Mouse (Mus musculus) erythroblast, embryonic 14.5 days (primary cell): Measurements from ENCODE around the gene Tada3. TPM values are rescaled to one million over a fixed set of nuclear protein-coding genes. Genes with fewer than 3 reads are reported as not detected.
A peak's percentile ranks its signal among the peaks of the same experiment; 100 is the strongest.

Experiments used
- H3K27me3 ChIP-seq: 2 replicates; pipeline ENCODE4 v1.6.1; 2012; ENCODE audit warnings: inconsistent platforms; ENCODE audit not compliant: control insufficient read depth
- H3K36me3 ChIP-seq: 2 replicates; pipeline ENCODE4 v1.6.1; 2012; ENCODE audit warnings: mild to moderate bottlenecking, inconsistent platforms; ENCODE audit not compliant: control insufficient read depth
- H3K4me1 ChIP-seq: 2 replicates; pipeline ENCODE4 v1.6.1; 2012; ENCODE audit warnings: inconsistent platforms; ENCODE audit not compliant: control insufficient read depth
- H3K4me3 ChIP-seq: replicated peaks from 2 replicates; pipeline ENCODE3; 2012; ENCODE audit warnings: moderate library complexity, mild to moderate bottlenecking, inconsistent platforms
- H3K9me3 ChIP-seq: 2 replicates; pipeline ENCODE4 v1.6.1; 2012; ENCODE audit warnings: low read length, inconsistent platforms, mixed read lengths; ENCODE audit not compliant: control insufficient read depth
- GATA1 ChIP-seq: IDR thresholded peaks from 2 replicates; pipeline ENCODE4 v1.6.1; 2012; ENCODE audit warnings: low read length, inconsistent platforms, mixed read lengths
- TAL1 ChIP-seq: IDR thresholded peaks from 3 replicates; pipeline ENCODE4 v1.6.1; 2012; ENCODE audit warnings: low read length, inconsistent platforms, mixed read lengths
- polyA plus RNA-seq: library from polyadenylated mRNA; stranded (reverse); fragments of >175 nt; gene quantifications from 2 replicates; pipeline ENCODE4 v1.2.3, GENCODE M21; 2012

The Tada3 gene
- polyA plus RNA-seq, 1 experiment, result 15.1 TPM

- Histone ChIP-seq H3K36me3 (peaks cover 3% of the 10 kb centered on the region), H3K4me3 (no peak overlapping the region)
- TF ChIP-seq TAL1 (no peak), GATA1 (no peak)
Observed at GRCm38 (mm10) chr6:113406683-113407082, 29.0 kb upstream of the Tada3 start.

GRCm38 (mm10) chr6:113405483-113405882 lies 27.8 kb upstream of the Tada3 start:
- no peak overlapping the region for H3K4me3 ChIP-seq
- H3K4me1 ChIP-seq, result no peaks in the 10 kb centered on the region
- no peak for TF ChIP-seq GATA1
- TF ChIP-seq TAL1, result no peak
- H3K27me3 ChIP-seq, result no peaks in the 10 kb centered on the region
- peaks cover 3% of the 10 kb centered on the region for H3K36me3 ChIP-seq
- H3K9me3 ChIP-seq, result no peaks in the 10 kb centered on the region

More at GRCm38 (mm10) chr6:113406683-113407082, 29.0 kb upstream of the Tada3 start:
- Histone ChIP-seq H3K4me1 (no peaks in the 10 kb centered on the region), H3K9me3 (no peaks in the 10 kb centered on the region), H3K27me3 (no peaks in the 10 kb centered on the region)

DNA sequence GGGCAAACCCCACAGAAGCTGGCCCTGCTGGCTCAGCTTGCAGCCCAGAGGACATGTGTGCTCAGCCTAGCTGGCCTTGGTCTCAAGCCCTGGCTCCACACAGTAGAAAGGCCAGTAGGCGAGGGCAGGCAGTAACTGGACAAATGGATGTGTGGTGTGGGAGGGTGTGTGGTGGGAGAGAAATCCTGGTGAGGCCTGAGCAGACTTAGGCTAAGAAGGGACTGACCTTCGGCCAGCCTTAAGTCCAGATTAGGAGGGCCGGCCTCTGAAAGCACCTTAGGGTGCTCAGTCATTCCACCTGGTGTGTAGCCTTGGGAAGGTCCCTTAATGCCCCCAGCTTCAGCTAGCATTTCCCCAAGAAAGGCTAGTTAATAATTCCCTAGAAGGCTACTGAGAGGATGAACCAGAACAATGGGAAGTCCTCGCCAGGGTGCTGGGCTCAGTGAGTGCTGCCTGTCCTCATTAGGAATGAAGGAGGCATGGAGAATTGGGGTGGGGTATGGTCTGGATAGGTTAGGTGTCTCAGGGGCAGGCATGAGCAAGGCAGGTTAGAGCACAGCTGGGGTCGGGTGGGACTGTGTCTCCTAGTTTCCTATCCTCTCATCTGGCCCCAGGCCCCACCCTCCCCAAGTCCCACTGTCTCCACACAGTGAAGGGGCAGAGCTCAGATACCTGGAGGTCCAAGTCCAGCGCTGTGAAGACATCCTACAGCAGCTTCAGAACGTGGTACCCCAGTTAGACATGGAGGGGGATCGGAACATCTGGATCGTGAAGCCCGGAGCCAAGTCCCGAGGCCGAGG lies 27.2 kb upstream of the Tada3 start:
- Histone ChIP-seq H3K4me1 (no peaks in the 10 kb centered on the region), H3K4me3 (no peak overlapping the region), H3K9me3 (no peaks in the 10 kb centered on the region), H3K27me3 (no peaks in the 10 kb centered on the region), H3K36me3 (peaks cover 3% of the 10 kb centered on the region)
- no peak for TF ChIP-seq GATA1
- no peak for TF ChIP-seq TAL1

DNA sequence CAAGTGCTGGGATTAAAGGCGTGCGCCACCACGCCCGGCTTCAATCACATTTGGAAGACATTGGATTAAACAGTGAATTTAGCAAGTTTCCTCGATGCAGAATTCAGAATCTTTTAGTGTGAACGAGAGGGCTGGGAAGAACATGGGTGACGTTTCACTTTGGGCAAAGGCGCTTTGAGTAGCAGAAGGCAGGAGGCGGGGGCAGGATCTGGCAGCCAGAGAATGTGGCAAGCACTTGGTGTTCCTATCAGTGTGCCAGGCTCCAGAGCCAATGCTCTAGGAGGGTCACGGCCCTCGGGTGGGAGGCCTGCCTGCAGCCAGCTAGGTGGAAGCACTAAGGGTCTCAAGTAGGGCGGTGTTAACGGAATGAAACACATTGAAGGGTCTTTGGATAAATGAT lies 24.4 kb upstream of the Tada3 start:
- H3K4me3 ChIP-seq, result no peak overlapping the region
- H3K27me3 ChIP-seq, result no peaks in the 10 kb centered on the region
- no peaks in the 10 kb centered on the region for H3K4me1 ChIP-seq
- no peaks in the 10 kb centered on the region for H3K9me3 ChIP-seq
- TF ChIP-seq TAL1 (no peak), GATA1 (no peak)
- H3K36me3 ChIP-seq, result no peaks in the 10 kb centered on the region; the same call in 1 of the 2 replicates

- Histone ChIP-seq H3K36me3 (peaks cover 3% of the 10 kb centered on the region), H3K27me3 (peaks cover 22% of the 10 kb centered on the region)
- no peak for TF ChIP-seq TAL1
- TF ChIP-seq GATA1, result no peak
Observed at GRCm38 (mm10) chr6:113396270-113397030, 18.8 kb upstream of the Tada3 start.

DNA sequence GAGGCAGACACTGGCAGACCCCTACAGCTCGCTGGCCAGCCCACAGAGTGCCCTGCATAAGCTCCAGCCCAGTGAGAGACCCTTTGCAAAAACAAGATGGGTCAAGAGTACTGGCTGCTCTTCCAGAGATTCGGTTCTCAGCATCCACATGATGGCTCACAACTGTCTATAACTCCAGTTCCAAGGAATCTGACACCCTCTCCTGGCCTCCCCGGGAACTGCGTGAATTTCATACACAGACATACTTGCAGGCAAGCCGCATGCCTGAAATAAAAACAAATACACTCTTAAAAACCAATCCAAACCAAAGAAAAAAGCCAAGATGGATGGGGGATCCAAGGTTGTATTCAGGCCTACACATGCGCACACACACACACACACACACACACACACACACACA lies 17.8 kb upstream of the Tada3 start:
- Histone ChIP-seq H3K27me3 (peaks cover 27% of the 10 kb centered on the region), H3K9me3 (peaks cover 3% of the 10 kb centered on the region; the same call in 1 of the 2 replicates), H3K4me1 (peaks cover 8% of the 10 kb centered on the region), H3K36me3 (peaks cover 10% of the 10 kb centered on the region), H3K4me3 (no peak overlapping the region)
- TF ChIP-seq TAL1 (no peak), GATA1 (no peak)

More at GRCm38 (mm10) chr6:113396270-113397030, 18.8 kb upstream of the Tada3 start:
- Histone ChIP-seq H3K4me3 (no peak overlapping the region), H3K4me1 (peaks cover 8% of the 10 kb centered on the region), H3K9me3 (peaks cover 3% of the 10 kb centered on the region; the same call in 1 of the 2 replicates)

- peaks cover 8% of the 10 kb centered on the region for H3K4me1 ChIP-seq
- TF ChIP-seq GATA1 (no peak), TAL1 (no peak)
- H3K9me3 ChIP-seq, result peaks cover 3% of the 10 kb centered on the region; the same call in 1 of the 2 replicates
- H3K27me3 ChIP-seq, result peaks cover 27% of the 10 kb centered on the region
- H3K36me3 ChIP-seq, result peaks cover 17% of the 10 kb centered on the region
- H3K4me3 ChIP-seq, result no peak overlapping the region
Observed at GRCm38 (mm10) chr6:113394811-113395210, 17.1 kb upstream of the Tada3 start.

GRCm38 (mm10) chr6:113393951-113394350 lies 16.3 kb upstream of the Tada3 start:
- H3K9me3 ChIP-seq, result peaks cover 3% of the 10 kb centered on the region; the same call in 1 of the 2 replicates
- H3K4me3 ChIP-seq, result no peak overlapping the region
- peaks cover 27% of the 10 kb centered on the region for H3K27me3 ChIP-seq
- H3K4me1 ChIP-seq, result peaks cover 8% of the 10 kb centered on the region
- peaks cover 26% of the 10 kb centered on the region for H3K36me3 ChIP-seq
- TF ChIP-seq TAL1 (no peak), GATA1 (no peak)

- Histone ChIP-seq H3K27me3 (peaks cover 27% of the 10 kb centered on the region), H3K36me3 (peaks cover 40% of the 10 kb centered on the region), H3K4me3 (peak overlapping the region; percentile 26), H3K4me1 (peaks cover 8% of the 10 kb centered on the region), H3K9me3 (peaks cover 3% of the 10 kb centered on the region; the same call in 1 of the 2 replicates)
- no peak for TF ChIP-seq TAL1
- TF ChIP-seq GATA1, result no peak
Observed at GRCm38 (mm10) chr6:113392387-113393071, 14.8 kb upstream of the Tada3 start.
